Mouse (Mus musculus) liver, embryonic 14.5 days (tissue): Measurements from ENCODE around the gene Lysmd2. TPM values are rescaled to one million over a fixed set of nuclear protein-coding genes. Genes with fewer than 3 reads are reported as not detected.
"Not testable (repeated sequence)": the region's sequence is repeated elsewhere in the genome, so short reads cannot be mapped to it uniquely, and the experiment has no call there.

ENCODE experiments used
- ATAC-seq: fragments of 200-750 bp; cut with Nextera tagmentation; 2 replicates; pipeline ENCODE4 v1.8.0; 2017; ENCODE audit warnings: moderate number of reproducible peaks, mild to moderate bottlenecking, moderate library complexity; ENCODE audit not compliant: insufficient read depth
- DNase-seq, 3 experiments: peaks; one replicate each; pipeline ENCODE4 v3.0.0-alpha.2; 2012 to 2013; ENCODE audit warnings: low read depth in 3 of 3, low spot score in 3 of 3
- H3K27ac ChIP-seq: fragments of 300-500 bp; sonication (generic); 2 replicates; pipeline ENCODE4 v1.5.1; 2014; ENCODE audit warnings: moderate library complexity, mild to moderate bottlenecking, control low read depth, inconsistent platforms
- H3K27me3 ChIP-seq: fragments of 300-500 bp; sonication (generic); 2 replicates; pipeline ENCODE4 v1.6.1; 2014; ENCODE audit warnings: mild to moderate bottlenecking, low read length, moderate library complexity; ENCODE audit not compliant: control insufficient read depth, insufficient read depth
- H3K36me3 ChIP-seq: fragments of 300-500 bp; sonication (generic); replicated peaks from 2 replicates; pipeline ENCODE4 v1.6.1; 2014; ENCODE audit warnings: low read depth; ENCODE audit not compliant: control insufficient read depth, insufficient read depth
- H3K4me1 ChIP-seq, 2 experiments: fragments of 200-500 bp in 1 of 2; fragments of 300-500 bp in 1 of 2; sonication (generic) in 1 of 2; replicated peaks; 2 replicates each; pipeline ENCODE4 v1.6.1; 2012 to 2014; ENCODE audit warnings: antibody characterized with exemption in 1 of 2, inconsistent platforms in 1 of 2, low read length in 1 of 2; ENCODE audit not compliant: control insufficient read depth in 2 of 2, insufficient read depth in 2 of 2
- H3K4me2 ChIP-seq: fragments of 300-500 bp; sonication (generic); 2 replicates; pipeline ENCODE4 v1.6.1; 2014; ENCODE audit warnings: low read depth, mild to moderate bottlenecking, control low read depth, moderate library complexity
- H3K4me3 ChIP-seq, 2 experiments: fragments of 200-500 bp in 1 of 2; fragments of 300-500 bp in 1 of 2; sonication (generic) in 1 of 2; 2 replicates each; pipeline ENCODE4 v1.5.1; 2012 to 2014; ENCODE audit warnings: low read depth in 2 of 2, low read length in 2 of 2, mild to moderate bottlenecking in 2 of 2, control low read depth in 1 of 2, inconsistent platforms in 1 of 2, moderate library complexity in 1 of 2; ENCODE audit not compliant: insufficient read depth in 1 of 2
- H3K9ac ChIP-seq: fragments of 300-500 bp; sonication (generic); replicated peaks from 2 replicates; pipeline ENCODE4 v1.6.1; 2014; ENCODE audit warnings: mild to moderate bottlenecking, control low read depth, moderate library complexity
- H3K9me3 ChIP-seq: fragments of 300-500 bp; sonication (generic); 2 replicates; pipeline ENCODE4 v1.6.1; 2016; ENCODE audit warnings: low read length, mixed read lengths; ENCODE audit not compliant: control insufficient read depth
- CTCF ChIP-seq: IDR thresholded peaks from 2 replicates; pipeline ENCODE4 v1.5.1; 2016; ENCODE audit warnings: antibody characterized with exemption, low read depth, control low read depth
- EP300 ChIP-seq: IDR thresholded peaks from 2 replicates; pipeline ENCODE4 v1.6.1; 2016; ENCODE audit warnings: antibody characterized with exemption, low read depth
- WGBS: fragments of 180-500 bp; shearing (Covaris S2); extraction: QIAGEN DNeasy Blood & Tissue Kit; methylation state at CpG from one replicate; pipeline ENCODE4 v1.1.7; 2014; ENCODE audit not compliant: insufficient replicate concordance; 5-methylcytosine and 5-hydroxymethylcytosine counted together
- polyA plus RNA-seq, 2 experiments: library from polyadenylated mRNA; depleted of rRNA in 1 of 2; stranded (reverse) in 1 of 2; unstranded in 1 of 2; fragments of >200 nt; fragmentation: Nextera tagmentation in 1 of 2; extraction: Ambion mirVana in 1 of 2; gene quantifications; 2 replicates each; pipeline versions ENCODE4 v1.2.1 to v1.2.3; 2012 to 2014

Gene Lysmd2
- polyA plus RNA-seq, 2 experiments: 1.3 to 2.8 TPM

- DNase-seq (no peak), ATAC-seq (no peak)
- Histone ChIP-seq H3K27me3 (peaks cover 7% of the 10 kb centered on the region), H3K36me3 (no peaks in the 10 kb centered on the region), H3K9ac (no peak overlapping the region), H3K4me2 (no peak overlapping the region), H3K4me3 (no peak overlapping the region), H3K4me1 (no peaks in the 10 kb centered on the region), H3K9me3 (no peaks in the 10 kb centered on the region), H3K27ac (no peak overlapping the region)
- TF ChIP-seq CTCF (no peak), EP300 (no peak)
- 56% methylated on average over 3 of the region's 3 CpGs for WGBS
These were observed 9.0 kb upstream of the Lysmd2 start for GRCm38 (mm10) chr9:75616560-75616959.

DNA sequence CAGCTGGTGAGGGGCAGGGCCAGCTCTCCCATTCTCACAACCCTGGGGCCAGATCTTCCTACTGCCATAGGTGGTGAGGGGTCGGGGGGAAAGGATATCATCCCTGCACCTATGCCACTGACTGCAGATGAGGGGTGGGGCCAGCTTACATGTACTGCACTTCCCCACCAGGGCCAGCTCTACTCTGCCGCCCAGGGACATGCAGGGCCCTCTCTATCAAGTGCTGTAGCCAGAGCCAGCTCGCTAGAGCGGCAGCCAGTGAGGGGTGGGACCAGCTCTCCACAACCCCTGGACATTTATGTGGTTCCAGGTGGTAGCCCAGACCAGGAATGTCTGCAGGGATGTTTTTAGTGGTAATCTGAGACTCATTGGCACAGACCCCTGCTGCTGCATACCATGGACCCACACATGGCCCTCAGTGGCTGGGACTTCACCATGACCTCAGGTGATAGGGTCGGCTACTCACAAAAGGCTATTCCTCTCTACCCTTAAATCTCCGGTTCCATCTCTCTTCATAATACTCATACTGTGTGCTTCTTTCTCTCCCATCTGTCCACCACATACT, 6.6 kb upstream of the Lysmd2 start:
- no peak overlapping the region for H3K4me2 ChIP-seq
- no peaks in the 10 kb centered on the region for H3K9me3 ChIP-seq
- H3K27me3 ChIP-seq: no peaks in the 10 kb centered on the region; the same call in 1 of the 2 replicates
- ATAC-seq: no peak
- no peak overlapping the region for H3K4me3 ChIP-seq
- H3K4me1 ChIP-seq: no peaks in the 10 kb centered on the region
- WGBS: 72% methylated on average over 6 of the region's 6 CpGs
- no peak overlapping the region for H3K27ac ChIP-seq
- H3K36me3 ChIP-seq: no peaks in the 10 kb centered on the region
- TF ChIP-seq CTCF: no peak
- no peak overlapping the region for H3K9ac ChIP-seq
- DNase-seq: no peak

- ATAC-seq, H3K4me3 ChIP-seq, H3K27me3 ChIP-seq, DNase-seq, H3K27ac ChIP-seq, H3K9ac ChIP-seq, H3K36me3 ChIP-seq, H3K4me2 ChIP-seq, H3K4me1 ChIP-seq, H3K9me3 ChIP-seq: not testable (repeated sequence)
- 81% methylated on average over 2 of the region's 2 CpGs for WGBS
These were observed 5.8 kb upstream of the Lysmd2 start for GRCm38 (mm10) chr9:75619761-75620160.

DNA sequence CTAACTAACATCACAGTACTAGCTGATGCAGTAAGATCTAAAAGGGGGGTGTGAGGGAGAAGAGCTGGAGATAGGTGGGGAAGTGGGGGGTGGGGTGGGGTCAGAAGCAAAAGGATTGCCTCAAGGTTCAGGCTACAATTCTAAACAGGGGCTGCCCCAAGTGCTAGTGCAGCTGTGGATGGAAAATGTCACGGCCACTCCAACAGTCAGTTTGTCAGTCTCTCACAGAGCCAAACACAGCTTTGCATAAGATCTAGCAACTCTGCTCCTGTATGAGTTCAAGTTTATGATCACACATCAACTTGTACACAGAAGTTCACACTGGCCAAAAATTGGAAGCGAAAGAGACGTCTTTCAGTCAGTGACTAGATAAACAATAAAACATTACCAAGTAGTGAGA, 4.1 kb upstream of the Lysmd2 start:
- TF ChIP-seq EP300 (no peak), CTCF (no peak)
- Histone ChIP-seq H3K36me3 (no peaks in the 10 kb centered on the region), H3K9ac (no peak overlapping the region), H3K4me3 (no peak overlapping the region), H3K27me3 (peaks cover 15% of the 10 kb centered on the region), H3K4me1 (no peaks in the 10 kb centered on the region), H3K9me3 (no peaks in the 10 kb centered on the region), H3K4me2 (no peak overlapping the region), H3K27ac (no peak overlapping the region)
- WGBS: 66% methylated on average over 3 of the region's 3 CpGs
- no peak for DNase-seq
- no peak for ATAC-seq

DNA sequence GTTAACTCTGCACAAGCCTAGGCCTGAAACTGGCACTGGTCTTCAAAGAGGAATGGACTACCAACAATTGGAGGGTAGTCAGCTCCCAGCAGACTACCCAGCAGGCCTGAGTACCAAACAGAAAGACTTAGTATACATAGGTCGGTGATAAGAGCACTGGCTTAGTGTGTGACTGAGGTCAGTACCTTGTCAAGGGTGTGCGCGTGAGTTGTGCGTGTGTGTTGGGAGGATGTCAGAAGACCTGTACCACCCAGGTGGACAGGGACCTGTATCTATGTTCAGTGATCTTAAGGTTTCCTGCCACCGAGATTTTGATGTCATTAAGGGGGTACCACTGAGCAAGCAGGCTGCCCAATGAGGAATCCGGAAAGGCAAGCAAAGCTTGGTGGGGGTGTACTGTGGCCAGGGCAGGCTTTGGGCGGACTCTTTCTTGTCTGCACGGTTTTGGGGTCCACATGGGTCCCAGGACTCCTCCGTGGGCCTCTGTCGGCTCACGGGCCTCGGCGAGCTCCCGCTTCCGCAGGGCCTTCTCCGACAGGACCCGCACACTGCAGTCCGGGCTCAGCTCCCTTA, 472 bp upstream of the Lysmd2 start:
- Histone ChIP-seq H3K27ac (no peak overlapping the region), H3K27me3 (peaks cover 15% of the 10 kb centered on the region), H3K36me3 (no peaks in the 10 kb centered on the region), H3K9me3 (no peaks in the 10 kb centered on the region), H3K4me2 (peak overlapping the region; percentile 68), H3K9ac (no peak overlapping the region), H3K4me3 (peak overlapping the region; percentile 58 to 60), H3K4me1 (no peaks in the 10 kb centered on the region)
- no peak for TF ChIP-seq CTCF
- no peak for TF ChIP-seq EP300
- WGBS: 19% methylated on average over 18 of the region's 18 CpGs
- ATAC-seq: peak; percentile 12; the same call in 1 of the 2 replicates
- no peak for DNase-seq
